Mouse (Mus musculus) lung, postnatal 0 days (tissue): Measurements from ENCODE around the gene Wdr54. TPM values are rescaled to one million over a fixed set of nuclear protein-coding genes. Genes with fewer than 3 reads are reported as not detected.

ENCODE experiments used
- ATAC-seq: fragments of 200-750 bp; cut with Nextera tagmentation; 2 replicates; pipeline ENCODE4 v1.8.0; 2017; ENCODE audit warnings: moderate library complexity
- DNase-seq: peaks from one replicate; pipeline ENCODE4 v3.0.0-alpha.2; 2016; ENCODE audit warnings: low spot score
- H3K27ac ChIP-seq: fragments of 300-500 bp; sonication (generic); 2 replicates; pipeline ENCODE4 v1.5.1; 2014; ENCODE audit warnings: antibody characterized with exemption, mild to moderate bottlenecking, low read length, mixed read lengths
- H3K27me3 ChIP-seq: fragments of 300-500 bp; sonication (generic); replicated peaks from 2 replicates; pipeline ENCODE4 v1.6.1; 2014; ENCODE audit warnings: low read length, mixed read lengths; ENCODE audit not compliant: insufficient read depth
- H3K36me3 ChIP-seq: fragments of 300-500 bp; sonication (generic); 2 replicates; pipeline ENCODE4 v1.6.1; 2014; ENCODE audit warnings: low read length, mixed read lengths; ENCODE audit not compliant: insufficient read depth
- H3K4me1 ChIP-seq: fragments of 300-500 bp; sonication (generic); 2 replicates; pipeline ENCODE4 v1.6.1; 2014; ENCODE audit warnings: antibody characterized with exemption, low read depth, low read length, mixed read lengths; ENCODE audit not compliant: insufficient read depth
- H3K4me2 ChIP-seq: fragments of 300-500 bp; sonication (generic); replicated peaks from 2 replicates; pipeline ENCODE4 v1.6.1; 2014; ENCODE audit warnings: low read depth, mild to moderate bottlenecking, low read length, moderate library complexity, mixed read lengths
- H3K4me3 ChIP-seq: fragments of 300-500 bp; sonication (generic); 2 replicates; pipeline ENCODE4 v1.5.1; 2014; ENCODE audit warnings: low read depth, low read length
- H3K9ac ChIP-seq: fragments of 300-500 bp; sonication (generic); replicated peaks from 2 replicates; pipeline ENCODE4 v1.6.1; 2014; ENCODE audit warnings: low read depth, mild to moderate bottlenecking
- H3K9me3 ChIP-seq: fragments of 300-500 bp; sonication (generic); 2 replicates; pipeline ENCODE4 v1.6.1; 2016; ENCODE audit warnings: low read length, mixed read lengths
- CTCF ChIP-seq: IDR thresholded peaks from 2 replicates; pipeline ENCODE4 v1.5.1; 2016; ENCODE audit warnings: antibody characterized with exemption, mild to moderate bottlenecking
- EP300 ChIP-seq: IDR thresholded peaks from 2 replicates; pipeline ENCODE4 v1.6.1; 2016; ENCODE audit warnings: antibody characterized with exemption, mild to moderate bottlenecking, control low read depth
- WGBS: fragments of 180-500 bp; shearing (Covaris S2); extraction: QIAGEN DNeasy Blood & Tissue Kit; methylation state at CpG from one replicate; pipeline ENCODE4 v1.1.7; 2014; 5-methylcytosine and 5-hydroxymethylcytosine counted together
- polyA plus RNA-seq: library from polyadenylated mRNA; unstranded; fragments of >200 nt; fragmentation: Nextera tagmentation; extraction: Ambion mirVana; gene quantifications from 2 replicates; pipeline ENCODE4 v1.2.1, GENCODE M21; 2015

Wdr54 gene
- polyA plus RNA-seq, 1 experiment from 2014 or later = 3.1 TPM

DNA sequence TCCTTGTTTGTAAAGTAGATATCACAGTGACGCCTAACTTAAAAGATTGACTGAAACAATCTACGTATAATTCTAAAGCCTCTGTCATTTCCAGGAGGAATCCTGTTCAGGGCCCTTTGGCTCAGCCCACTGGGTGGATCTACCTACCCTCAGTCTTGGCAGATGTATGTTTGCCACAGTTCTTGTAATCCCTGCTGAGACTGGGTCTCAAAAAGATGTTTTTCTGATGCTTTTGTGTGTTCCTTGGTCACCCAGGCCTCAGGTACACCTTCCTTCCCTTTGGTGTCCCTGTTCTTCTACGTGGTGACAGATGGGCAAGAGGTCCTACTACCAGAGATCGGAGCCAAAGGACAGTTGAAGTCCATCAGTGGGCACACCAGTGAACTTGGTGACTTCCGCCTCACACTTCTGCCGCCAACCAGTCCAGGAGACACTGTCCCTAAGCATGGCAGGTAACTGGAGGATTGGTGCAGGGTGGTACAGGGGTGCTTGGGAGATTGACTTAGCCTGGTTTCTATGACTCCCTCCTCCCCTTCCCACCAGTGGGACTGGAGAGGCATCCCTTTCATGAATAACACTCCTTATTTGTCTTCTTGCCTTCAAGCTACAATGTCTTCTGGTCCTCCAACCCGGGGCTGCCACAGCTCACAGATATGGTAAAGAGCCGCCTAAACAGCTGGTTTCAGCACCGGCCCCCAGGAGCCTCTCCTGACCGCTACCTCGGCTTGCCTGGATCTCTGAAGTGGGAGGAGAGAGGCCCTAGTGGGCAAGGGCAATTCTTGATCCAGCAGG lies 39.6 kb downstream of the Wdr54 start:
- ATAC-seq (no peak), DNase-seq (no peak)
- Histone ChIP-seq H3K27ac (no peak overlapping the region), H3K9me3 (no peaks in the 10 kb centered on the region), H3K4me1 (peaks cover 11% of the 10 kb centered on the region), H3K9ac (peak overlapping the region; percentile 55; the same call in 1 of the 2 replicates), H3K4me3 (peak overlapping the region; percentile 67), H3K36me3 (no peaks in the 10 kb centered on the region), H3K4me2 (peak overlapping the region; percentile 93), H3K27me3 (no peaks in the 10 kb centered on the region)
- TF ChIP-seq EP300 (no peak), CTCF (no peak)
- WGBS = 65% methylated on average over 11 of the region's 11 CpGs

DNA sequence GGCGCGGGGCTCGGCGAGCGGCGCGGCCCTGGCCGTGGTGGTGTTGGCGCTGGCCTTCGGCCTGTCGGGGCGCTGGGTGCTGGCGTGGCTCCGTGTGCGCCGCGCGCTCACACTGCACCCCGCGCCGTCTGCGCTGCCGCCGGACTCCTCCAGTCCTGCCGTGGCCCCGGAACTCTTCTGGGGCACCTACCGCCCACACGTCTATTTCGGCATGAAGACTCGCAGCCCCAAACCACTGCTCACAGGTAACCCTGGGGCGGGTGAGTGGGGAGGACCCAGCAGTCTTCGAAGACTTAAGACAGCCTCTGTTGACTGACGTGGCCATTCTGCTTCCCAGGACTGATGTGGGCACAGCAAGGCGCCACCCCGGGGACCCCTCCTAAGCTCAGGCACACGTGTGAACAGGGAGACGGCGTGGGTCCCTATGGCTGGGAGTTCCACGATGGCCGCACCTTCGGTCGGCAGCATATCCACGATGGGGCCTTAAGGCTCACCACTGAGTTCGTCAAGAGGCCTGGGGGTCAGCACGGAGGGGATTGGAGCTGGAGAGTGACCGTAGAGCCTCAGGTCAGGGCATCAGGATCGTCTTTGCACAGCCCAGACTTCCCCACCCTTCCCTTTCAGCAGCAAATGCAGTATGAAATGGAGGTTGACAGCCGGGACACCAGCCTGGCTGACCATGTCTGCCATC lies 40.4 kb downstream of the Wdr54 start:
- Histone ChIP-seq H3K9me3 (no peaks in the 10 kb centered on the region), H3K4me1 (peaks cover 10% of the 10 kb centered on the region), H3K4me2 (peak overlapping the region; percentile 93), H3K9ac (peak overlapping the region; percentile 55), H3K27me3 (no peaks in the 10 kb centered on the region), H3K36me3 (no peaks in the 10 kb centered on the region), H3K27ac (peak overlapping the region; percentile 88), H3K4me3 (peak overlapping the region; percentile 67)
- peak; percentile 6; the same call in 1 of the 2 replicates for ATAC-seq
- DNase-seq = no peak
- under 1% methylated on average over 41 of the region's 48 CpGs for WGBS
- TF ChIP-seq EP300 = no peak
- no peak for TF ChIP-seq CTCF

DNA sequence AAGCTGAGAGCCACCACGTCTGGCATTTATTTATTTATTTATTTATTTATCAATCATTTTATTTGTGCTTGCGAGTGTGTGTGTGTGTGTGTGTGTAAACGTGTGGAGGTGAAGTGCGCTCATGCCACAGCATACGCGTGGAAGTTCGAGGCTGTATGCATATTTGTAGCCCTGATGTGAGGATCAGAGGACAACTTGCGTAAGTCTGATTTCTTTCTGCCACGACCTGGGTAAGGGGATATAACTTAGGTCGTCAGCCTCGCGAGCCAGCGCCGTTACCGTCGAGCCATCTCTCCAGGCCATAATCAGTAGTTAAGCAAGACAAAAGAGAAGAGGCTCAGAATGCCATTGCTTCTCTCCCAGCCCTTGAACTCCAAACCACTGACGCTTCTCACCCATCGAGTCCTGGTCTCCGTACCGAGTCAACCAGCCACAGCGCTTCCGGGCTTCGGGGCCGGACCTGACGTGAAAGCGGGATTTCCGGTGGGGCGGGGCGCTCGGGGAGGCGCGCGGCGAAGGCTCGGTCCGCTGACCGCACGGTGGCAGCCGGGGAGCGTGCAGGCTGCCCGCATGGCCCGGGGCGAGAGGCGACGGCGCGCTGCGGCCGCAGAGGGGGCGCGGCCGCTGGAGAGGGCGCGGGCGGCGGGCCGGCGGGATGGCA lies 41.1 kb downstream of the Wdr54 start, which contains the start of gene Mogs:
Gene Mogs, plus strand, starts transcription at position 486 of the 661 bp plus-strand sequence.
- WGBS = under 1% methylated on average over 58 of the region's 58 CpGs
- peak within 1 kb of the TSS; percentile 67 for H3K4me3 ChIP-seq
- H3K9ac ChIP-seq = peak within 1 kb of the TSS; percentile 55
- H3K27me3 ChIP-seq = no peaks in the 10 kb centered on the region
- H3K4me2 ChIP-seq = peak within 1 kb of the TSS; percentile 93
- H3K36me3 ChIP-seq = no peaks in the 10 kb centered on the region
- DNase-seq (peak; percentile 96), ATAC-seq (peak; percentile 97)
- H3K27ac ChIP-seq = peak within 1 kb of the TSS; percentile 88
- H3K4me1 ChIP-seq = peaks cover 6% of the 10 kb centered on the region
- peak; percentile 73 for TF ChIP-seq CTCF
- TF ChIP-seq EP300 = no peak
- no peaks in the 10 kb centered on the region for H3K9me3 ChIP-seq

DNA sequence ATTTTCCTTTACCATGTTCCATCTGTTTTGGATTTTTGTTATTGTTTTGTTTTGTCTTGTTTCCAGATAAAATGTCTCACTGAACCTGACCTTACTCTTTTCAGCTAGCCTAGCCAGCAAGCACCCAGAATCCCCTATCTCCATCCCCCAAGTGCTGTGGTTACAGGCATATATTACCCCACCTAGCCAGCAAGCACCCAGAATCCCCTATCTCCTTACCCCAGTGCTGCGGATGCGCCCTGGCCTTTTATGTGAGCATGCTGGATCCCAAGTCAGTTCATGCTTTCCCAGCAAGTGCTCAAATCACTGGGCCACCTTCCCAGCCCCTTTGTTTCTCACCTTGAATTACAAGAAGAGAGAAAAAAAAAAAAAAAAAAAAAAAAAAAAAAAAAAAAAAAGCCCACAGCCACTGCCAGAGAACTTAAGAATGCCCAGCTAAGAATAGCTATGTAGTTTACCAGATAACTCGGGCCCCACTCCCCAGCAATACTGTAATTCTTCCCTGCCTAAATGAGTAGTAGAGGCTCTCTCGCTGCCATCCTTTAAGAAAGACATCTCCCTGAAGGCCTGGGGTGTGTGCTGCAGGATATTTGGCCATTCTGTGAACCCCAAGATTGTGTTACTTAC lies 44.6 kb downstream of the Wdr54 start:
- no peaks in the 10 kb centered on the region for H3K27me3 ChIP-seq
- no peaks in the 10 kb centered on the region for H3K36me3 ChIP-seq
- TF ChIP-seq CTCF = no peak
- TF ChIP-seq EP300 = no peak
- H3K4me3 ChIP-seq = no peak overlapping the region
- peaks cover 10% of the 10 kb centered on the region for H3K4me1 ChIP-seq
- H3K9ac ChIP-seq = no peak overlapping the region
- H3K4me2 ChIP-seq = no peak overlapping the region
- WGBS = 85% methylated on average over 4 of the region's 4 CpGs
- H3K27ac ChIP-seq = no peak overlapping the region
- H3K9me3 ChIP-seq = no peaks in the 10 kb centered on the region
- ATAC-seq = no peak
- DNase-seq = no peak

DNA sequence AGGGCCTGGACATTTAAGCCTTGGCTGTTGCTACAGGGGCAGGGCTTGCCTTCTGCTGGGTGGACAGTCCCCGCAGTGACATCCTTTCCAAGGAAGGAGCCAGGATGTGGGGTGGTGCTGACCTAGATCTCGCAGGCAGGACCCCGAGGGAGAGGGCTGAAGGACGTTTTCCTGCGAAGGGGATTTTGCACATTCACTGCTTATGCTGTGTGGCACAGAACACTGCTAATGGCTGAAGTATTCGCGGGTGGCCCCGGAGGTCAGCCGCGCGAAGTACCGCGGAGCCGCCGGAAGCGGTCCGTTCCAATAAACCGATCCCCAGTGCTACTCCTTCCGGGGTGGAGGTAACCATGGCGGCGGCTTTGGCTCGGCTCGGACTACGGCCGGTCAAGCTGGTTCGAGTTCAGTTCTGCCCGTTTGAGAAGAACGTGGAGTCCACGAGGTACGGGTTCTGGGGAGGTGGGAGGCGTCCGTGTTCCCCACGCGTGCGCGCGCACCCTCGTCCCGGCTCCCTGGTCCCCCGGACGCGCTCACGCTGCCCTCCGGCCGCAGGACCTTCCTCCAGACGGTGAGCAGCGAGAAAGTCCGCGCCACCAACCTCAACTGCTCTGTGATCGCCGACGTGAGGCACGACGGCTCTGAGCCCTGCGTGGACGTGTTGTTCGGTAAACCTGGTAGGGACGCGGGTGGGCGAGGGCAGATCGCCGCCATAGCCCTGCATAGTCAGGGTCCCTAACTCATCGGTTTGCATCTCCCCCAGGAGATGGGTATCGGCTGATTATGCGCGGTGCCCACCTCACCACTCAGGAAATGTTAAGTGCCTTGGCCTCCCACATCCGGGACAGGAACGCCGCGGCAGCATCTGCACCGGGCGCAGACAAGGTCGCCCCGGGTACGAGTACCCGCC lies 47.2 kb downstream of the Wdr54 start, which contains the start of gene Mrpl53:
Gene Mrpl53, plus strand, starts transcription at position 279 of the 907 bp plus-strand sequence.
- no peak for TF ChIP-seq EP300
- TF ChIP-seq CTCF = no peak
- H3K4me3 ChIP-seq = peak within 1 kb of the TSS; percentile 88
- peak within 1 kb of the TSS; percentile 89 for H3K4me2 ChIP-seq
- peak within 1 kb of the TSS; percentile 65 for H3K27ac ChIP-seq
- ATAC-seq (peak; percentile 92), DNase-seq (peak; percentile 80)
- peak within 1 kb of the TSS; percentile 74 for H3K9ac ChIP-seq
- WGBS = under 1% methylated on average over 75 of the region's 76 CpGs
- H3K36me3 ChIP-seq = no peaks in the 10 kb centered on the region
- no peaks in the 10 kb centered on the region for H3K9me3 ChIP-seq
- H3K4me1 ChIP-seq = peaks cover 4% of the 10 kb centered on the region; the same call in 1 of the 2 replicates
- H3K27me3 ChIP-seq = no peaks in the 10 kb centered on the region
